Mouse (Mus musculus) embryonic fibroblast, embryonic 13.5 days (primary cell): ENCODE measurements around the gene Ywhaq. TPM values are rescaled to one million over a fixed set of nuclear protein-coding genes. Genes with fewer than 3 reads are reported as not detected.

Experiments used
- H3K27ac ChIP-seq: 2 replicates; pipeline ENCODE4 v1.5.1; 2012; ENCODE audit warnings: low read length, control low read depth, inconsistent platforms; ENCODE audit not compliant: insufficient read depth
- H3K4me1 ChIP-seq: 2 replicates; pipeline ENCODE4 v1.6.1; 2011; ENCODE audit warnings: low read length; ENCODE audit not compliant: control insufficient read depth, insufficient read depth
- H3K4me3 ChIP-seq: 2 replicates; pipeline ENCODE4 v1.5.1; 2011; ENCODE audit warnings: mild to moderate bottlenecking, control low read depth, low read length; ENCODE audit not compliant: insufficient read depth
- CTCF ChIP-seq: IDR thresholded peaks from 2 replicates; pipeline ENCODE4 v1.5.1; 2011; ENCODE audit warnings: mild to moderate bottlenecking, control low read depth, low read length, moderate library complexity, borderline replicate concordance; ENCODE audit not compliant: insufficient read depth
- POLR2A ChIP-seq: IDR thresholded peaks from 2 replicates; pipeline ENCODE4 v1.6.1; 2011; ENCODE audit warnings: low read depth, mild to moderate bottlenecking, control low read depth, low read length, moderate library complexity
- polyA plus RNA-seq: library from polyadenylated mRNA; stranded (reverse); fragments of >200 nt; gene quantifications from 2 replicates; pipeline ENCODE4 v1.2.4, GENCODE M21; 2011; ENCODE audit warnings: low read depth; ENCODE audit not compliant: missing spikeins, insufficient read length

The Ywhaq gene
- polyA plus RNA-seq, 1 experiment: 295 TPM

GRCm38 (mm10) chr12:21346972-21347371, 70.5 kb downstream of the Ywhaq start:
- Histone ChIP-seq H3K27ac (no peak overlapping the region), H3K4me3 (no peak overlapping the region), H3K4me1 (no peaks in the 10 kb centered on the region)
- TF ChIP-seq CTCF (no peak), POLR2A (no peak)

GRCm38 (mm10) chr12:21340674-21341073, 76.8 kb downstream of the Ywhaq start:
- no peak for TF ChIP-seq CTCF
- TF ChIP-seq POLR2A: no peak
- no peak overlapping the region for H3K27ac ChIP-seq
- H3K4me3 ChIP-seq: no peak overlapping the region
- no peaks in the 10 kb centered on the region for H3K4me1 ChIP-seq

Other genes starting within 250 kb of the Ywhaq start
- gene Cpsf3, start 132.2 kb downstream of the Ywhaq start, polyA plus RNA-seq: 53.3 and 55.8 TPM in 2 replicates
- gene Itgb1bp1, start 131.4 kb downstream of the Ywhaq start, polyA plus RNA-seq: 51.1 and 53.9 TPM in 2 replicates
- gene Iah1, start 101.2 kb downstream of the Ywhaq start, polyA plus RNA-seq: 35.6 and 50.2 TPM in 2 replicates
- 48.8 and 59.9 TPM in 2 replicates for gene Adam17, start 44.0 kb downstream of the Ywhaq start, polyA plus RNA-seq